Mouse (Mus musculus) ES-Bruce4 (cell line): ENCODE results near the gene Epo. TPM values are rescaled to one million over a fixed set of nuclear protein-coding genes. Genes with fewer than 3 reads are reported as not detected.

Experiments used
- H3K27ac ChIP-seq: 2 replicates; pipeline ENCODE4 v1.5.1; 2012; ENCODE audit warnings: low read length, inconsistent platforms; ENCODE audit not compliant: insufficient read depth
- H3K27me3 ChIP-seq: 2 replicates; pipeline ENCODE4 v1.6.1; 2012; ENCODE audit warnings: mild to moderate bottlenecking, low read length, inconsistent platforms; ENCODE audit not compliant: control insufficient read depth, poor library complexity, insufficient read depth, severe bottlenecking
- H3K36me3 ChIP-seq: 2 replicates; pipeline ENCODE4 v1.6.1; 2012; ENCODE audit warnings: inconsistent platforms, mild to moderate bottlenecking, low read length, moderate library complexity; ENCODE audit not compliant: control insufficient read depth, poor library complexity, insufficient read depth, severe bottlenecking
- H3K4me1 ChIP-seq: one replicate; pipeline ENCODE4 v1.8.1; 2011; ENCODE audit warnings: low read length; ENCODE audit not compliant: control insufficient read depth, insufficient read depth
- H3K4me3 ChIP-seq: 2 replicates; pipeline ENCODE4 v1.5.1; 2011; ENCODE audit warnings: low read depth, mild to moderate bottlenecking, low read length
- H3K9ac ChIP-seq: 2 replicates; pipeline ENCODE4 v1.6.1; 2012; ENCODE audit warnings: low read depth, mild to moderate bottlenecking, inconsistent platforms; ENCODE audit not compliant: poor library complexity, severe bottlenecking
- H3K9me3 ChIP-seq: replicated peaks from 2 replicates; pipeline ENCODE4 v1.6.1; 2012; ENCODE audit warnings: mild to moderate bottlenecking, low read length, inconsistent platforms; ENCODE audit not compliant: control insufficient read depth, poor library complexity, insufficient read depth, severe bottlenecking
- CTCF ChIP-seq: IDR thresholded peaks from one replicate; pipeline ENCODE4 v1.8.1; 2011; ENCODE audit warnings: low read depth, low read length
- EP300 ChIP-seq: IDR thresholded peaks from 2 replicates; pipeline ENCODE4 v1.6.1; 2011; ENCODE audit warnings: low read depth, low read length; ENCODE audit not compliant: insufficient read depth
- POLR2A ChIP-seq: IDR thresholded peaks from one replicate; pipeline ENCODE4 v1.8.1; 2011; ENCODE audit warnings: low read length; ENCODE audit not compliant: insufficient read depth
- polyA plus RNA-seq: library from polyadenylated mRNA; stranded (reverse); fragments of >200 nt; gene quantifications from 2 replicates; pipeline ENCODE4 v1.2.4, GENCODE M21; 2011; ENCODE audit warnings: low read depth; ENCODE audit not compliant: missing spikeins, insufficient read depth, insufficient read length

Epo gene
- polyA plus RNA-seq, 1 experiment: not detected

DNA sequence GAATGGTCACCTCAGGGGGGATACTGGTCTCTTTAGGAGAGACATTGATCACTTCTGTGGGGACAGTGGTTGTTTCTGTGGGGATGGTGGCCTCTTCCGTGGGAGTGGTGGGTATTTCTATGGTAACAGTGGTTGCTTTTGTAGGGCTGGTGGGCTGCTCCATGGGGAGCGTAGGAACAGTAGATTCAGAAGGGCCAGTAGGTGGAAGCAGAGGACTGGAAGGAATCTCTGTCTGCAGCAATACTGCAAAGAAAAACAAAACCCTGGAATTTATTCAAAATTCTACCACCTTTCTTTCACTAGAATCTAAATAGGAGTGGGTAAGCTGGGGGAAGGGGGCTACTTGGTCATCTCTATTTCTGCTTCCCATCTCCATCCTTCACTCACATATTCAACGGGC is 68.0 kb downstream of the Epo start:
- Histone ChIP-seq H3K36me3 (no peaks in the 10 kb centered on the region), H3K27ac (no peak overlapping the region), H3K9ac (no peak overlapping the region), H3K27me3 (no peaks in the 10 kb centered on the region), H3K4me1 (no peaks in the 10 kb centered on the region), H3K4me3 (no peak overlapping the region), H3K9me3 (no peaks in the 10 kb centered on the region)
- TF ChIP-seq EP300 (no peak), CTCF (no peak), POLR2A (no peak)

DNA sequence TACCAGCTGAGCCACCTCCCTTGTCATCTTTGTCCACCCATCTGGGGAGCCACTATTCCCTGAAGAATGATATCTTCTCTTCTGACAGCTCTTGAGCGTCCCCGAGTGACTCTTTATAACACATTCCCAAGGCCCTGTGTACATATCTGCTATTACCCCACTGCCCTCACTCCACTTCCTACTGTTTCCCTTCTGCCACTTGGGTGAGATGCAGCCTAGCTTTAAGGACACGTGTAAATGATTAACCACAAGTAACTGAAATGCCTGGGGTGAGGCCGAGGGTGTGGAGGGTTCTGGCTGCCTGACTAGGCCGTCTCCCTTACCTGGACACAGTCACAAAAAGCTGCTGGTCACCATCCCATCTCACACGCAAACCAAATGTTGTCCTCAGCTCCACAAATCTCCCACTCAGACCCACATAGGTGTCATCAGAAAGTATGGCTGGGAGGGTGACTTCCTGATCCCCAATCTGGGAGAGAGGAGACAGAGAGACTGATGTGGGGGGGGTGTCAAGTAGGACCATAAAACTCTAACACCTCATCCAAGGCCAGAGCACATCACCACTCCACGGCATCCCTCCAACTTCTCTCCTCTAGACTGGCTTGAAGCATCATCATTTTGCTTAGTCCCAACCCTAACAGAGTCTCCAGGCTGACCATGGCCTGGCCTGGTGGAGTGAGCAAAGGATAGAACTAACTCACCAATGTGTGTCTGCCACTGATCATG is 77.0 kb downstream of the Epo start:
- H3K4me1 ChIP-seq: no peaks in the 10 kb centered on the region
- H3K9me3 ChIP-seq: 0 out of 2 replicates have a peak, but pooled peaks cover 2% of the 10 kb centered on the region
- no peak overlapping the region for H3K9ac ChIP-seq
- H3K27me3 ChIP-seq: no peaks in the 10 kb centered on the region
- H3K4me3 ChIP-seq: no peak overlapping the region
- no peak overlapping the region for H3K27ac ChIP-seq
- no peaks in the 10 kb centered on the region for H3K36me3 ChIP-seq
- TF ChIP-seq CTCF (no peak), POLR2A (no peak), EP300 (no peak)

DNA sequence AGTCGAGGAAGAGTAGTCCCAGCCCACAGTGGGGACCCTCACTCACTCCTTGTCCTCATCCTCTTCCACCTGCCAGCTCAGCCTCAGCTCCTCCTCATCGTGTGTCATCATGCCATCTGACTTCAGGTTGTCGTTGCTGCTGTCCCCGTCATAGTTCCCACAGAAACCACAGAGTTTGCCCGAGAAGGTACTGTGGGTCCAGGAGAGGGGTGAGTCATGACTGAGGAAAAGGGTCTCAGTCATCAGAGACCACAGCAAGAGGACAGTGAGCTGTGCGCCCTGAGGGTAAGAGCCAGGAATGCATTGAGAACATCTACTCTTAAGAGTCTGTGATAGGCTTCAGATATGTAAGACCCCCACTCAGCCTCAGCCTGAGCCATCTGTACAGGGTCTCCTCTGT is 77.8 kb downstream of the Epo start:
- H3K27me3 ChIP-seq: no peaks in the 10 kb centered on the region
- H3K36me3 ChIP-seq: no peaks in the 10 kb centered on the region
- no peak for TF ChIP-seq EP300
- TF ChIP-seq POLR2A: no peak
- TF ChIP-seq CTCF: no peak
- no peak overlapping the region for H3K9ac ChIP-seq
- no peaks in the 10 kb centered on the region for H3K4me1 ChIP-seq
- H3K27ac ChIP-seq: no peak overlapping the region
- no peak overlapping the region for H3K4me3 ChIP-seq
- H3K9me3 ChIP-seq: 0 out of 2 replicates have a peak, but pooled peaks cover 2% of the 10 kb centered on the region

DNA sequence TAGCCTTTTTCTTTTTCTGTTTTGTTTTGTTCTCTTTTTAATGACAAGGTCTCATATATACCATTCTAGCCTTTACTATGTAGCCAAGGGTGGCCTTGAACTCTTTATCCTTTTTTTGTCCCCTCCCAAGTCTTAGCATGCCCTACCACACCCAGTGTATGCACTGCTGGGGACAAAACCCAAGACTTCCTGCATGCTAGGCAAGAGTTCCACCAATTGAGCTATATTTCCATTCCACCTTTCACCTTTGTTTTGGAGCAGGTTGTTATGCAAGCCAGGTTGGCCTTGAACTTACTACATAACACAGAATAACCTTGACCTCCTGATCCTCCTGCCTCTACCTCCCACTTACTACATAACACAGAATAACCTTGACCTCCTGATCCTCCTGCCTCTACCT is 87.5 kb downstream of the Epo start:
- no peak for TF ChIP-seq CTCF
- TF ChIP-seq EP300: no peak
- no peak for TF ChIP-seq POLR2A
- no peaks in the 10 kb centered on the region for H3K36me3 ChIP-seq
- no peaks in the 10 kb centered on the region for H3K4me1 ChIP-seq
- H3K27me3 ChIP-seq: no peaks in the 10 kb centered on the region
- H3K27ac ChIP-seq: no peak overlapping the region
- no peak overlapping the region for H3K4me3 ChIP-seq
- no peak overlapping the region for H3K9ac ChIP-seq
- no peaks in the 10 kb centered on the region for H3K9me3 ChIP-seq

DNA sequence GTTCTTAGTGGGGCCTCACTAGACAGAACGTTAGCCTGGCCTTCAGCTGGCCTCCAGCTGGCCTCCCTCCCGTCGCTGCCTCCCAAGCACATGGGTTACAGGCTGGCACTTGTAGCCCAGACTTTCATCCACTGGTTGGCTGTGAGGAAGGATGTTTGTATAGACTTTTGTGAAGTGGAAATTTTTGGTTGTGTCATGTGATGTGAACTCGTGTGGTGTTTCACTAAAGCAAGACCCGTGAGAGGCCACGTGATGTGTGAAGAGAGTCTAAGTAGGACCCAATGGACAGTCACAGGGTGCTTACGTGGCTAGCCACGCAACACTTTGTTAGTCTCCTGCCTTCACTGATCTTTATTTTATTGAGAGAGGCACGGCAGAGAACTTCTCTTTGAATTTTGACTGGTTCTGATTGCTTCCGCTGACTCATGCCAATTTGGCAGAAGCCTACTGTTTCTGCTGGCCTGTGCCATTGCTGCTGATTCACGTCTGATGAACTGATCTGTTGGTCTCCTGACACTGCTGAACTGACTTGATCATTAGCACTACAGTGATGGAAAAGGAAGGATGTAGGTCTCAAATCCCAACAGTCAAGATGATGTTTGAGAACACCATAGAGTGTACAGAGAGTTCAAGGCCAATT is 92.7 kb downstream of the Epo start:
- no peak for TF ChIP-seq CTCF
- no peak for TF ChIP-seq POLR2A
- no peak for TF ChIP-seq EP300
- H3K36me3 ChIP-seq: no peaks in the 10 kb centered on the region
- H3K4me3 ChIP-seq: no peak overlapping the region
- no peak overlapping the region for H3K27ac ChIP-seq
- H3K9me3 ChIP-seq: no peaks in the 10 kb centered on the region
- no peaks in the 10 kb centered on the region for H3K27me3 ChIP-seq
- H3K4me1 ChIP-seq: no peaks in the 10 kb centered on the region
- no peak overlapping the region for H3K9ac ChIP-seq

DNA sequence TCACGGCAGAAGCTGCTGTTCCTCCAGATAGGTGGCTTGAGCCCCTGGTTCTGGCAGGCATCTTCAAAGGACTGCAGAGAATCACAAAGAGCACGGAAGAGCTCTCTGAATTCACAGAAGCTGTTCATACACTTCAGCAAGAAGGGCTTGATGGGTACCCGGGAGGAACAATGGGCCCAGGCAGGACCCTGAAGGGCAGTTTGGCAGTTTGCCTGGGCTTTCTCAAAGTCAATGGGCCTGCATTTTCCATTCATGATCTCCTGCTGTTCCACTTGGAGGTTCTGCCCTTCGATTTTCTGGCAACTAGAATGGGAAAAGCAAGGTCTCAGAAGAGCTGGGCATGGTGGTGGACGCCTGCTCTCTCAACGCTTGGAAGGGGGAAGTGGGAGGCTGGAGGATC is 99.2 kb downstream of the Epo start:
- no peak overlapping the region for H3K27ac ChIP-seq
- H3K27me3 ChIP-seq: no peaks in the 10 kb centered on the region
- no peaks in the 10 kb centered on the region for H3K9me3 ChIP-seq
- H3K4me1 ChIP-seq: no peaks in the 10 kb centered on the region
- H3K36me3 ChIP-seq: no peaks in the 10 kb centered on the region
- TF ChIP-seq POLR2A (no peak), CTCF (no peak), EP300 (no peak)
- no peak overlapping the region for H3K9ac ChIP-seq
- no peak overlapping the region for H3K4me3 ChIP-seq

Other genes with a start within 250 kb of the Epo start
- 0.31 TPM in 1 of 2 replicates, not detected in the other for gene Ache, start 245.7 kb downstream of the Epo start, polyA plus RNA-seq
- gene Ufsp1, start 238.6 kb downstream of the Epo start, polyA plus RNA-seq: 6.4 and 8.7 TPM in 2 replicates
- 121 and 139 TPM in 2 replicates for gene Srrt, start 225.6 kb downstream of the Epo start, polyA plus RNA-seq
- gene Trip6, start 218.8 kb downstream of the Epo start, polyA plus RNA-seq: 22.2 and 23.2 TPM in 2 replicates
- gene Slc12a9, start 199.6 kb downstream of the Epo start, polyA plus RNA-seq: 7.9 and 8.8 TPM in 2 replicates
- 17.1 and 20.7 TPM in 2 replicates for gene Ephb4, start 183.1 kb downstream of the Epo start, polyA plus RNA-seq
- gene Zan, start 56.2 kb downstream of the Epo start, polyA plus RNA-seq: 0.04 TPM in 1 of 2 replicates, not detected in the other
- gene Pop7, start 30.7 kb downstream of the Epo start, polyA plus RNA-seq: 14.4 and 15.0 TPM in 2 replicates
- gene Gigyf1, start 14.7 kb downstream of the Epo start, polyA plus RNA-seq: 33.5 and 37.9 TPM in 2 replicates
- 208 and 237 TPM in 2 replicates for gene Gnb2, start 268 bp upstream of the Epo start, polyA plus RNA-seq
- gene Actl6b, start 20.3 kb upstream of the Epo start, polyA plus RNA-seq: not detected in 2 replicates
- 2.3 and 5.4 TPM in 2 replicates for gene Tfr2, start 36.6 kb upstream of the Epo start, polyA plus RNA-seq
- gene Mospd3, start 67.8 kb upstream of the Epo start, polyA plus RNA-seq: 20.3 and 22.4 TPM in 2 replicates
- 49.2 and 60.6 TPM in 2 replicates for gene Pcolce, start 80.5 kb upstream of the Epo start, polyA plus RNA-seq
- gene Fbxo24, start 95.8 kb upstream of the Epo start, polyA plus RNA-seq: 0.48 and 0.94 TPM in 2 replicates
- 25.1 and 28.6 TPM in 2 replicates for gene Lrch4, start 95.9 kb upstream of the Epo start, polyA plus RNA-seq
- 5.4 and 9.0 TPM in 2 replicates for gene Gm20605, start 95.9 kb upstream of the Epo start, polyA plus RNA-seq
- gene Sap25, start 108.1 kb upstream of the Epo start, polyA plus RNA-seq: 5.0 and 7.9 TPM in 2 replicates
- gene Irs3, start 112.5 kb upstream of the Epo start, polyA plus RNA-seq: 1.2 and 1.5 TPM in 2 replicates
- 14.8 and 16.0 TPM in 2 replicates for gene Agfg2, start 151.5 kb upstream of the Epo start, polyA plus RNA-seq
- 12.4 and 13.0 TPM in 2 replicates for gene Nyap1, start 208.4 kb upstream of the Epo start, polyA plus RNA-seq
- 47.7 and 53.3 TPM in 2 replicates for gene Tsc22d4, start 212.5 kb upstream of the Epo start, polyA plus RNA-seq
- 30.3 and 35.4 TPM in 2 replicates for gene Ppp1r35, start 245.6 kb upstream of the Epo start, polyA plus RNA-seq